Mouse (Mus musculus): ENCODE measurements at regions not wholly inside any gene's neighbourhood (a gene's known extent, or its start where the extent isn't known, plus 50 kb on each side); places are given as distances from the start of the nearest gene placed in this dataset.

DNA sequence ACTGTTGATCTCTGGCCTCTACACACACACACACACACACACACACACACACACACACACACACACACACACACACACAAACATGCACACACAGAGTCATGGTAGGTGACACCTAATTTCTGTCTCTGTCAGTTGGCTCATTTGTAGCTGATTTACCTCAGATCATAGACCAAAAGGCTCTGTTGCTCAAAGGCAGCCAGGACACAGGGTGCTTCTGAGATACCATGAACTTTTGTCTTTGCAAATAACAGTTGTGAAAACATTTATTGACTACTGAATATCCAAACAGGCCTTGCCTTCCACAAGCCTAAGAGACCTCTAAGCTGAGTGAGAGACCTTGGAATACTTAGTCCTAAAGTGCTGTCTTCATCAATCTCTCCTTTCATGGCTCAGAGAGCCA, 215.4 kb downstream of the Emx2 start:
- TF ChIP-seq CTCF (IDR thresholded peaks at IDR 0.05; ENCODE audit: borderline replicate concordance, insufficient read depth, low read length): no peak
- no peak for TF ChIP-seq POLR2A (IDR thresholded peaks at IDR 0.05; ENCODE audit: low read depth, low read length)
- Histone ChIP-seq H3K27ac (ENCODE audit: insufficient read depth, low read length) (no peak overlapping the region), H3K4me1 (ENCODE audit: control insufficient read depth, insufficient read depth, low read length) (no peaks in the 10 kb centered on the region), H3K4me3 (ENCODE audit: insufficient read depth, low read length) (no peak overlapping the region)

DNA sequence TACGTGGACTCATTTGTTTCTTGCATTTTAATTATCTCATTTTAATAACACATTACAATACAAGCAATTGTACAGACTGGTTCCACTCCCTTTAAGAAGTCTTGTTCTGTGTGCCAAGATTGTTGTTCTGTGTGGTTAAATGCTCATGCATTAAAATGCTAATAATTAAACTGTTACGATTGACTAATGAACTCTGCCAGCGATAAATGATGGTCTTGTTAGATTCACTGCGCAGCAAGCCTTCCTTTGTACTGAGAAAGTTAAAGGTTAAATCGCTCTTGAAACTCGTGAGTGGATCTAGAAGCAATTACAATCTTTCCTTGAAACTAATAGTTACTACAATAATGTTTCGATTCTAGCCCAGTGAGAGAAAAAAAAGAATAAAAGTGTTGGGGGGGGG, 221.0 kb downstream of the Emx2 start:
- H3K4me3 ChIP-seq (ENCODE audit: insufficient read depth, low read length): no peak overlapping the region
- H3K27ac ChIP-seq (ENCODE audit: insufficient read depth, low read length): no peak overlapping the region
- H3K4me1 ChIP-seq (ENCODE audit: control insufficient read depth, insufficient read depth, low read length): no peaks in the 10 kb centered on the region
- TF ChIP-seq CTCF (IDR thresholded peaks at IDR 0.05; ENCODE audit: borderline replicate concordance, insufficient read depth, low read length) (no peak), POLR2A (IDR thresholded peaks at IDR 0.05; ENCODE audit: low read depth, low read length) (no peak)

DNA sequence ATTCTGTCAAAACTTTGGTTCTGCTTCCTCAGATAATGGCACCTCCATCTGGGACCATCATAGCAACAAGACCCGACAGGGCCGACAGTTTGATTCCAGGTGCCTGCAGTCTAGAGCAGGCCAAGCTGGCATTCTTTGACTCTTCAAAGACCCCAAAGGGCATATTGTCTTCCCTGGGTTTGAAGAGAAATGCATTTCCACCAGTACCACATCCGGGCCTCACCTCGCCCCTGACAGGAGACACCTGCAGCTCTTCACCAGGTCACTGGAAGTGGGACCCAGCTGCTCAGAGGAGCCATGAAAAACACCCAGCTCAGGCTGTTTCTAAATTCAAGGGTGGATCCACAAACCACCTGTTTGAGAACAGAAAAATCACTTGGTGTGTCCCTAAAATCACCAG, 222.2 kb downstream of the Emx2 start:
- no peak overlapping the region for H3K4me3 ChIP-seq (ENCODE audit: insufficient read depth, low read length)
- no peak for TF ChIP-seq CTCF (IDR thresholded peaks at IDR 0.05; ENCODE audit: borderline replicate concordance, insufficient read depth, low read length)
- no peak overlapping the region for H3K27ac ChIP-seq (ENCODE audit: insufficient read depth, low read length)
- H3K4me1 ChIP-seq (ENCODE audit: control insufficient read depth, insufficient read depth, low read length): no peaks in the 10 kb centered on the region

DNA sequence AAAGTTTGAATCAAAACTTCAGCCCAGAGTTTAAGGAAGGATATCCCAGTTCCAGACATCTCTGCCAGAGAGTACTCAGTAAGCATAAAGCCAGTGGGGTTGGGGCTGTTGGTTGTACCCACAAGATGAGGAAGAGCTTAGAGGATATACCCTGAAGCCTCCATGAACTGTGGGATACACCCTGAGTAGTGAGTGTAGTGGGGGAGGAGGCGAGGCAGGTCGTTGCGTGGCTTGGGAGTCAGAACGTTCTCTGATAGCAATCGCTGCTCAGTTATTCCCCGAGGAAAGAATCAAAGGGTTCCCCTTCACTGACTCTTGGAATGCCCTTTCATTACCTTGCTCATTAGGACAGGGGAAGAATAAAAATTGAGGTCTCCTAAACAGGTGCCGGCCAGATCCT, 226.1 kb downstream of the Emx2 start:
- Histone ChIP-seq H3K27ac (ENCODE audit: insufficient read depth, low read length) (no peak overlapping the region), H3K4me3 (ENCODE audit: insufficient read depth, low read length) (no peak overlapping the region), H3K4me1 (ENCODE audit: control insufficient read depth, insufficient read depth, low read length) (no peaks in the 10 kb centered on the region)
- TF ChIP-seq POLR2A (IDR thresholded peaks at IDR 0.05; ENCODE audit: low read depth, low read length) (no peak), CTCF (IDR thresholded peaks at IDR 0.05; ENCODE audit: borderline replicate concordance, insufficient read depth, low read length) (no peak)

DNA sequence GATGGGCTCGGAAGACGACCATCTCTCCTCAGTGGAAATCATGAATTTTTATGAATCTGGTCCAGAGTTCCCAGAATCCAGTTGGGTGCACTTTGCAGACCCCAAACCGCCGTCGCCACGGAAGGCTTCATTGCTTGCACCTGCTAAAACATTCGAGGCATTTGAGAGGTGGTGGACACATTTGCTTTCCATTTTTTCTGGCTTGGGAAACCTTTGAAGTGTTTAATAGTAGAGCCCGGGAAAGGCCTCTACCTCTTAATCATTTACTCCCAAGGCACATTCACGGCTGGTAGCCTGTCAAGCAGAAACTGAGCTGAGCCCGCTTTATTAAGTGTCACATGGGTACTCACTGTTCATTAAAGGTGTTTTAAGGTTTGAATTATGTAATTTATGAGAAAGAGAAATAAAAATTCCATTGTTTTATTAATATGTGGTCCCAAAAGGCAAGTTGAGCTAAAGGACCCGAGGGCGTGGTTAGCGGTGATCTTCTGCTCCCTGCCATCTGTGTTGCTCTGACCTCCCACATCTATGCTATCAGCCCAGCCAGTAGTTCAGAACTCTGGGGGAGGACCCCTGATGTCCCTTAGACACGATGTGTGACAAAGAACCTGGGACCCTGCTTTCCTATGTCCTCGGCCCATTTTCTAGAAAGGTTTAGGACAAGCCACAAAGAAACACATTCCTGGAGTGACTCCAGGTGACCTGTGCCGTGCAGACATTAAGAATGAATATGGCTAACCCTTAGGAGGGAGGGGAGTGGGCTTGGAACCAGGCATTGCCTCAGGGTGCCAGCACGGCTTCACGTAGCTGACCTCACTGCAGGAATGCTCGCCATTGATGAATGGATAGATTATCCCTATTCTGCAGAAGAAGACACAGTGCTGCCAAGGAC, 227.9 kb downstream of the Emx2 start:
- Histone ChIP-seq H3K4me1 (ENCODE audit: control insufficient read depth, insufficient read depth, low read length) (no peaks in the 10 kb centered on the region), H3K27ac (ENCODE audit: insufficient read depth, low read length) (no peak overlapping the region), H3K4me3 (ENCODE audit: insufficient read depth, low read length) (no peak overlapping the region)
- TF ChIP-seq POLR2A (IDR thresholded peaks at IDR 0.05; ENCODE audit: low read depth, low read length) (no peak), CTCF (IDR thresholded peaks at IDR 0.05; ENCODE audit: borderline replicate concordance, insufficient read depth, low read length) (no peak)

DNA sequence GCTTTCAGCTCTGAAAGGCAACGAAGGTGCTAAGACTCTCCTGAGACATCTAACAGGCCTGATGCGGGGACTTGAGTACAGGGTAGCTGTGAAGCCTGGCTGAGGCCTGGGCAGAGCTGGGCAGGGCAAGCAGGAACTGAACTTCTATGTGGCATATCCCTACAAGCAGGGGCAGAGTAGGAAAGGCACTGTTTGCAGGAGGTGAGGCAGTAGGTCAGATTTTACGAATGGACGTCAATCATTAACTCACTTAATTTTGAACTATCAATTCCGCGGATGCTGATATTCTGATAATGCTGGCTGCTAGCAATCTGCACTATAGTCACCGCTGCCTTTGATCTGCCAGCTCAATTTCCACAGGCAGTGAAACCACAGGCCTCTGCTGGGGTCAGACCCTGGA, 229.0 kb downstream of the Emx2 start:
- Histone ChIP-seq H3K4me3 (ENCODE audit: insufficient read depth, low read length) (no peak overlapping the region), H3K4me1 (ENCODE audit: control insufficient read depth, insufficient read depth, low read length) (no peaks in the 10 kb centered on the region), H3K27ac (ENCODE audit: insufficient read depth, low read length) (no peak overlapping the region)
- no peak for TF ChIP-seq CTCF (IDR thresholded peaks at IDR 0.05; ENCODE audit: borderline replicate concordance, insufficient read depth, low read length)
- TF ChIP-seq POLR2A (IDR thresholded peaks at IDR 0.05; ENCODE audit: low read depth, low read length): no peak

DNA sequence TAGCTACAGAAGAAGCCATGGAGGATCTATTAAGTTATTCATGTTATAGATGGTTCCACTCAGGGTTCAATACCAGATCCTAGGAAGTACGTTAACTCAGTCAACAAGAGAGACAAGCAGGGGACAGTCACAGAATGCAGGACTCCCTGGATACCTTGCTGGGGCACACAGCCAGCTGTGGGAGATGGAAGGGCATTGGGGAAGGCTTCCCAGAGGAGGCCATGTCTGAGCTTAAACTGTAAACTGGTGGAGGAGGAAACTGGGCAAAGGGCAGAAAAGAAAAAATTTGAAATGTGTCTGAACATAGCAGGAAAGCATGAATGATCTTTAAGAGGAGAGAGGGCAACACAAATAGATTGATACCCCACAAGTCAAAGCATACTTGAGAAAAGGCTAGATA, 229.5 kb downstream of the Emx2 start:
- TF ChIP-seq POLR2A (IDR thresholded peaks at IDR 0.05; ENCODE audit: low read depth, low read length): no peak
- TF ChIP-seq CTCF (IDR thresholded peaks at IDR 0.05; ENCODE audit: borderline replicate concordance, insufficient read depth, low read length): no peak
- Histone ChIP-seq H3K27ac (ENCODE audit: insufficient read depth, low read length) (no peak overlapping the region), H3K4me3 (ENCODE audit: insufficient read depth, low read length) (no peak overlapping the region), H3K4me1 (ENCODE audit: control insufficient read depth, insufficient read depth, low read length) (no peaks in the 10 kb centered on the region)

DNA sequence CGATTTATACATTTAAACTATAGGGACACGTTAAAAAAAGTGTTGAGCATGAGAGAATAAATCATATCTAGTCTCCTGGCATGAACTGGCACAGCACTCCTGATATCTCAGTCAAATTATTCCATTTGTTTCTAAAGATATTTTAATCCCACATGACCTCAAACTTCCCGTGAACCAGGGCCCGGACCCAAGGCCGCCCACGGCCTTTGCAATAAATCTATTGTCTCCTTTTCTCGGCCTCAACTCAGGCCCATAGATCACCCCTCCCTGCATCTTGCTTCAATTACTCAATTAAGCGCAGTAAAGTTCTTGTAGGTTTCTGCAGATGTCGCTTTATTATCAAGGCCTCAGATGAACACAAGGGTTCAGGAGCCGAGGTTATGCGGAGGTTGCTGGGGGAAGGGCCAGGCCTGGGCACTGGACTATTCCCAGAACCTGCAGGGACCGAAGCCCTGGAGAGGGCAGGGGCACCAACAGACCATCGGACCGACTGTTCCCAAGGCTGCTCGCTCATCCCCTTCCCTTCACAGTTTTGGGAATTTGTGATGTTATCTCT, 233.4 kb downstream of the Emx2 start:
- TF ChIP-seq CTCF (IDR thresholded peaks at IDR 0.05; ENCODE audit: borderline replicate concordance, insufficient read depth, low read length): no peak
- no peak for TF ChIP-seq POLR2A (IDR thresholded peaks at IDR 0.05; ENCODE audit: low read depth, low read length)
- no peak overlapping the region for H3K4me3 ChIP-seq (ENCODE audit: insufficient read depth, low read length)
- H3K27ac ChIP-seq (ENCODE audit: insufficient read depth, low read length): no peak overlapping the region
- no peaks in the 10 kb centered on the region for H3K4me1 ChIP-seq (ENCODE audit: control insufficient read depth, insufficient read depth, low read length)

DNA sequence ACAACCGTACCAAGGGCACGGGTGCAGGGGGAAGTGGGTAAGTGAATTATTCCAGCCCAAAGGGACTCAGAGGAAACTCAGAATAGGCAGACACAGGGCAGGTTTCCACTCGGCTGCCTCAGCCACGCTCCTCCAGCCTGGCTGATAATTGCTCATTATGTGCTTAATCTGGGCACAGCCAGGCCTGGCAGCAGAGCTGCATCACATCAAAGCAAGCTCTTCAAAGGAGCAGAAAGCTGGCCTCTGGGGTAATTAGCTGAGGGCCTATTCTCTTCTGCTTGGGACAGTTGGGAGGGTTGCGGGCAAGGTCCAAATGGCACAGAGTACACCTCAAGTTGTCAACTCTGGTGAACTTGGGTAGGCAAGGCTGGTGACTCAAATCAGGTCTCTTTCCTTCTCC, 239.5 kb downstream of the Emx2 start:
- Histone ChIP-seq H3K4me3 (ENCODE audit: insufficient read depth, low read length) (no peak overlapping the region), H3K27ac (ENCODE audit: insufficient read depth, low read length) (no peak overlapping the region), H3K4me1 (ENCODE audit: control insufficient read depth, insufficient read depth, low read length) (no peaks in the 10 kb centered on the region)
- TF ChIP-seq POLR2A (IDR thresholded peaks at IDR 0.05; ENCODE audit: low read depth, low read length): no peak

DNA sequence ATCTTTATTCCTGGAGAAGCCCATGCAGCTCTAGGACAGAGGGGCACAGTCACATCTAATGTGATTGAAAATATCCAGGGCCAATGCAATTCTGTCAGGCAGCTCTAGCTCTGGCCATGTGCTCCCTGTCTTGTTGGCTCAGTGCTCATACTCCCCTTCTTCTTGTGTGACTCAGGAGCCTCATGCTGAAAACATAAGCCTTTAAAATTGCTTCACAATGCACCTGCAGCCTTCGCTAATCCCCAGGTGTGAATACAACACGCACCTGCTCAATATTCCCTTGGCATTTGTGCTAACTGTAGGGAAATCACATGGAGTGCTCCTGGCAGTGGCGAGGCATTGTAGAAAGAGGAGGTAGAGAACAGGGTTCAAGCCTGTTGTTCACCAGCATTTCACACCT, 242.0 kb downstream of the Emx2 start:
- Histone ChIP-seq H3K4me3 (ENCODE audit: insufficient read depth, low read length) (no peak overlapping the region), H3K4me1 (ENCODE audit: control insufficient read depth, insufficient read depth, low read length) (no peaks in the 10 kb centered on the region), H3K27ac (ENCODE audit: insufficient read depth, low read length) (no peak overlapping the region)
- TF ChIP-seq POLR2A (IDR thresholded peaks at IDR 0.05; ENCODE audit: low read depth, low read length) (no peak), CTCF (IDR thresholded peaks at IDR 0.05; ENCODE audit: borderline replicate concordance, insufficient read depth, low read length) (no peak)

Data from embryonic fibroblast, embryonic 13.5 days (primary cell).